Mouse (Mus musculus) megakaryocyte, embryonic 14.5 days (primary cell): ENCODE results near the gene Rnf144a. TPM values are rescaled to one million over a fixed set of nuclear protein-coding genes. Genes with fewer than 3 reads are reported as not detected.
"Not testable (repeated sequence)": the region's sequence is repeated elsewhere in the genome, so short reads cannot be mapped to it uniquely, and the experiment has no call there.

Source experiments
- H3K27me3 ChIP-seq: replicated peaks from 2 replicates; pipeline ENCODE3; 2012; ENCODE audit warnings: inconsistent platforms
- H3K36me3 ChIP-seq: replicated peaks from 2 replicates; pipeline ENCODE3; 2012; ENCODE audit warnings: low read length, inconsistent platforms, mixed read lengths
- H3K4me1 ChIP-seq: 2 replicates; pipeline ENCODE4 v1.6.1; 2012; ENCODE audit warnings: inconsistent platforms
- H3K4me3 ChIP-seq: replicated peaks from 2 replicates; pipeline ENCODE3; 2012; ENCODE audit warnings: moderate library complexity, mild to moderate bottlenecking, inconsistent platforms
- H3K9me3 ChIP-seq: 2 replicates; pipeline ENCODE4 v1.6.1; 2012; ENCODE audit warnings: inconsistent platforms
- FLI1 ChIP-seq: IDR thresholded peaks from 2 replicates; pipeline ENCODE4 v1.6.1; 2012; ENCODE audit warnings: low read length, inconsistent platforms, mixed read lengths
- GATA1 ChIP-seq: IDR thresholded peaks from 3 replicates; pipeline ENCODE4 v1.6.1; 2012; ENCODE audit warnings: mixed read lengths, low read length, inconsistent platforms, borderline replicate concordance
- polyA plus RNA-seq: library from polyadenylated mRNA; stranded (reverse); fragments of >175 nt; gene quantifications from 2 replicates; pipeline ENCODE4 v1.2.3, GENCODE M21; 2012; ENCODE audit warnings: low replicate concordance; ENCODE audit not compliant: insufficient read depth

Gene Rnf144a
- polyA plus RNA-seq, 1 experiment, result 0.51 TPM

- Histone ChIP-seq H3K27me3 (peaks cover 7% of the 10 kb centered on the region), H3K36me3 (no peaks in the 10 kb centered on the region), H3K4me3 (no peak overlapping the region), H3K4me1 (peaks cover 3% of the 10 kb centered on the region), H3K9me3 (no peaks in the 10 kb centered on the region)
- TF ChIP-seq FLI1 (no peak), GATA1 (no peak)
Observed at GRCm38 (mm10) chr12:26439366-26439765, 24.3 kb upstream of the Rnf144a start.

- H3K27me3 ChIP-seq, result peaks cover 7% of the 10 kb centered on the region
- H3K4me3 ChIP-seq, result no peak overlapping the region
- TF ChIP-seq FLI1 (no peak), GATA1 (no peak)
- no peaks in the 10 kb centered on the region for H3K9me3 ChIP-seq
- no peaks in the 10 kb centered on the region for H3K36me3 ChIP-seq
- peaks cover 3% of the 10 kb centered on the region; the same call in 1 of the 2 replicates for H3K4me1 ChIP-seq
Observed at GRCm38 (mm10) chr12:26437950-26438349, 22.9 kb upstream of the Rnf144a start.

- Histone ChIP-seq H3K4me1 (peaks cover 3% of the 10 kb centered on the region; the same call in 1 of the 2 replicates), H3K9me3 (no peaks in the 10 kb centered on the region), H3K36me3 (no peaks in the 10 kb centered on the region), H3K27me3 (peaks cover 6% of the 10 kb centered on the region), H3K4me3 (no peak overlapping the region)
- TF ChIP-seq FLI1, result no peak
- no peak for TF ChIP-seq GATA1
Observed at GRCm38 (mm10) chr12:26436334-26436733, 21.3 kb upstream of the Rnf144a start.

- H3K27me3 ChIP-seq, H3K9me3 ChIP-seq, H3K4me1 ChIP-seq, H3K36me3 ChIP-seq: not testable (repeated sequence)
- peak overlapping the region; percentile 0 for H3K4me3 ChIP-seq
Observed at GRCm38 (mm10) chr12:26428771-26429170, 13.7 kb upstream of the Rnf144a start.

GRCm38 (mm10) chr12:26424841-26425240 lies 9.8 kb upstream of the Rnf144a start:
- TF ChIP-seq FLI1 (no peak), GATA1 (no peak)
- peaks cover 10% of the 10 kb centered on the region for H3K27me3 ChIP-seq
- H3K36me3 ChIP-seq, result no peaks in the 10 kb centered on the region
- H3K9me3 ChIP-seq, result peaks cover 4% of the 10 kb centered on the region; the same call in 1 of the 2 replicates
- H3K4me3 ChIP-seq, result no peak overlapping the region
- H3K4me1 ChIP-seq, result no peaks in the 10 kb centered on the region

GRCm38 (mm10) chr12:26418322-26418721 lies 3.3 kb upstream of the Rnf144a start:
- no peak for TF ChIP-seq GATA1
- no peak for TF ChIP-seq FLI1
- Histone ChIP-seq H3K4me1 (peaks cover 13% of the 10 kb centered on the region), H3K27me3 (peaks cover 27% of the 10 kb centered on the region), H3K9me3 (no peaks in the 10 kb centered on the region), H3K36me3 (no peaks in the 10 kb centered on the region), H3K4me3 (no peak overlapping the region)

- Histone ChIP-seq H3K27me3 (peaks cover 38% of the 10 kb centered on the region), H3K4me1 (peaks cover 13% of the 10 kb centered on the region), H3K9me3 (no peaks in the 10 kb centered on the region), H3K4me3 (no peak overlapping the region), H3K36me3 (no peaks in the 10 kb centered on the region)
- TF ChIP-seq FLI1 (no peak), GATA1 (no peak)
Observed at GRCm38 (mm10) chr12:26416636-26417295, 1.7 kb upstream of the Rnf144a start.

- Histone ChIP-seq H3K36me3 (no peaks in the 10 kb centered on the region), H3K4me1 (peaks cover 23% of the 10 kb centered on the region), H3K4me3 (peak overlapping the region; percentile 94), H3K27me3 (peaks cover 38% of the 10 kb centered on the region), H3K9me3 (no peaks in the 10 kb centered on the region)
- TF ChIP-seq GATA1 (no peak), FLI1 (no peak)
Observed at GRCm38 (mm10) chr12:26414451-26415103, 477 bp downstream of the Rnf144a start.

GRCm38 (mm10) chr12:26413961-26414411 lies 1.1 kb downstream of the Rnf144a start:
- Histone ChIP-seq H3K9me3 (no peaks in the 10 kb centered on the region), H3K27me3 (peaks cover 38% of the 10 kb centered on the region), H3K4me1 (peaks cover 26% of the 10 kb centered on the region), H3K36me3 (no peaks in the 10 kb centered on the region), H3K4me3 (peak overlapping the region; percentile 94)
- no peak for TF ChIP-seq GATA1
- no peak for TF ChIP-seq FLI1

GRCm38 (mm10) chr12:26412802-26413201 lies 2.3 kb downstream of the Rnf144a start:
- Histone ChIP-seq H3K4me1 (peaks cover 20% of the 10 kb centered on the region), H3K27me3 (peaks cover 46% of the 10 kb centered on the region), H3K36me3 (no peaks in the 10 kb centered on the region), H3K9me3 (no peaks in the 10 kb centered on the region), H3K4me3 (no peak overlapping the region)
- no peak for TF ChIP-seq FLI1
- TF ChIP-seq GATA1, result no peak
